Mouse (Mus musculus) MEL (cell line): ENCODE data around the gene Slc25a25. TPM values are rescaled to one million over a fixed set of nuclear protein-coding genes. Genes with fewer than 3 reads are reported as not detected.

ENCODE experiments used
- DNase-seq: peaks from one replicate; pipeline ENCODE4 v3.0.0; 2011; ENCODE audit warnings: low read depth, low spot score
- H3K27ac ChIP-seq: 2 replicates; pipeline ENCODE4 v1.5.1; 2012; ENCODE audit warnings: low read depth, mild to moderate bottlenecking, control low read depth, low read length, moderate library complexity; ENCODE audit not compliant: control insufficient read depth
- H3K27me3 ChIP-seq, 2 experiments: fragments of 150-350 bp in 1 of 2; sonication (generic) in 1 of 2; 2 replicates each; pipeline ENCODE4 v1.6.1; 2012; ENCODE audit warnings: low read length in 2 of 2, mild to moderate bottlenecking in 2 of 2, improper control_type of control experiment in 1 of 2, moderate library complexity in 1 of 2; ENCODE audit not compliant: insufficient read depth in 2 of 2, control insufficient read depth in 1 of 2
- H3K36me3 ChIP-seq, 2 experiments: 2 replicates each; pipeline ENCODE4 v1.6.1; 2012 to 2014; ENCODE audit warnings: low read length in 2 of 2, improper control_type of control experiment in 1 of 2, inconsistent platforms in 1 of 2, mild to moderate bottlenecking in 1 of 2; ENCODE audit not compliant: insufficient read depth in 2 of 2, control insufficient read depth in 1 of 2
- H3K4me1 ChIP-seq, 2 experiments: fragments of 150-350 bp in 1 of 2; sonication (generic) in 1 of 2; 2 replicates each; pipeline ENCODE4 v1.6.1; 2012; ENCODE audit warnings: low read length in 2 of 2, improper control_type of control experiment in 1 of 2, mild to moderate bottlenecking in 1 of 2; ENCODE audit not compliant: insufficient read depth in 2 of 2, control insufficient read depth in 1 of 2
- H3K4me3 ChIP-seq, 2 experiments: fragments of 150-350 bp in 1 of 2; sonication (generic) in 1 of 2; 2 replicates each; pipeline ENCODE4 v1.5.1; 2012; ENCODE audit warnings: low read depth in 2 of 2, low read length in 2 of 2, mild to moderate bottlenecking in 2 of 2, moderate library complexity in 2 of 2, control low read depth in 1 of 2, improper control_type of control experiment in 1 of 2; ENCODE audit not compliant: control insufficient read depth in 1 of 2, insufficient read depth in 1 of 2
- H3K79me2 ChIP-seq: 2 replicates; pipeline ENCODE4 v1.6.1; 2012; ENCODE audit warnings: mild to moderate bottlenecking, low read length, moderate library complexity; ENCODE audit not compliant: control insufficient read depth, poor library complexity, insufficient read depth
- H3K9ac ChIP-seq: 2 replicates; pipeline ENCODE4 v1.6.1; 2012; ENCODE audit warnings: low read depth, mild to moderate bottlenecking, control low read depth, low read length, moderate library complexity; ENCODE audit not compliant: control insufficient read depth, poor library complexity, severe bottlenecking
- H3K9me3 ChIP-seq: fragments of 150-350 bp; sonication (generic); replicated peaks from 2 replicates; pipeline ENCODE4 v1.6.1; 2012; ENCODE audit warnings: mild to moderate bottlenecking, low read length, improper control_type of control experiment, moderate library complexity; ENCODE audit not compliant: insufficient read depth
- BHLHE40 ChIP-seq: IDR thresholded peaks from 2 replicates; pipeline ENCODE4 v1.6.1; 2012; ENCODE audit warnings: low read depth, mild to moderate bottlenecking, inconsistent platforms, low read length, improper control_type of control experiment, borderline replicate concordance
- CHD1 ChIP-seq: IDR thresholded peaks from 2 replicates; pipeline ENCODE4 v1.6.1; 2012; ENCODE audit warnings: low read depth, mild to moderate bottlenecking, inconsistent platforms, low read length, improper control_type of control experiment
- CHD2 ChIP-seq: IDR thresholded peaks from 2 replicates; pipeline ENCODE4 v1.6.1; 2011; ENCODE audit warnings: low read length, improper control_type of control experiment
- CTCF ChIP-seq, 3 experiments: IDR thresholded peaks in 2 of 3; conservative IDR thresholded peaks in 1 of 3; 2 replicates each; pipeline ENCODE4 v1.5.1; 2011 to 2012; ENCODE audit warnings: low read length in 3 of 3, low read depth in 2 of 3, mild to moderate bottlenecking in 2 of 3, improper control_type of control experiment in 1 of 3, inconsistent platforms in 1 of 3, mixed read lengths in 1 of 3, moderate library complexity in 1 of 3; ENCODE audit not compliant: control insufficient read depth in 1 of 3, insufficient read depth in 1 of 3, poor library complexity in 1 of 3, severe bottlenecking in 1 of 3
- E2F4 ChIP-seq: IDR thresholded peaks from 2 replicates; pipeline ENCODE4 v1.6.1; 2011; ENCODE audit warnings: low read depth, low read length, improper control_type of control experiment, borderline replicate concordance
- ELF1 ChIP-seq: IDR thresholded peaks from 2 replicates; pipeline ENCODE4 v1.6.1; 2014; ENCODE audit warnings: low read depth, mild to moderate bottlenecking, inconsistent platforms, low read length, improper control_type of control experiment, moderate library complexity
- EP300 ChIP-seq, 2 experiments: IDR thresholded peaks; 2 replicates each; pipeline ENCODE4 v1.6.1; 2011; ENCODE audit warnings: improper control_type of control experiment in 2 of 2, low read length in 2 of 2, low read depth in 1 of 2, mild to moderate bottlenecking in 1 of 2
- ETS1 ChIP-seq: IDR thresholded peaks from 2 replicates; pipeline ENCODE4 v1.6.1; 2012; ENCODE audit warnings: low read depth, mild to moderate bottlenecking, inconsistent platforms, low read length, improper control_type of control experiment, moderate library complexity
- MAZ ChIP-seq: IDR thresholded peaks from 2 replicates; pipeline ENCODE4 v1.6.1; 2012; ENCODE audit warnings: low read depth, mild to moderate bottlenecking, inconsistent platforms, low read length, improper control_type of control experiment
- NRF1 ChIP-seq: IDR thresholded peaks from 2 replicates; pipeline ENCODE4 v1.6.1; 2014; ENCODE audit warnings: low read depth, mild to moderate bottlenecking, inconsistent platforms, low read length, improper control_type of control experiment, moderate library complexity; ENCODE audit not compliant: poor library complexity, insufficient read depth, severe bottlenecking
- POLR2AphosphoS2 ChIP-seq: IDR thresholded peaks from 2 replicates; pipeline ENCODE4 v1.6.1; 2011; ENCODE audit warnings: low read length, improper control_type of control experiment
- POLR2AphosphoS5 ChIP-seq: IDR thresholded peaks from 2 replicates; pipeline ENCODE4 v1.6.1; 2012; ENCODE audit warnings: low read depth, borderline replicate concordance, mild to moderate bottlenecking, inconsistent platforms, low read length, moderate library complexity, mixed read lengths
- RCOR1 ChIP-seq: IDR thresholded peaks from 2 replicates; pipeline ENCODE4 v1.6.1; 2012; ENCODE audit warnings: low read depth, mild to moderate bottlenecking, inconsistent platforms, low read length, improper control_type of control experiment
- TAL1 ChIP-seq: IDR thresholded peaks from 2 replicates; pipeline ENCODE4 v1.6.1; 2012; ENCODE audit warnings: mild to moderate bottlenecking, inconsistent platforms, low read length, moderate library complexity, mixed read lengths
- TCF12 ChIP-seq: IDR thresholded peaks from 2 replicates; pipeline ENCODE4 v1.6.1; 2014; ENCODE audit warnings: low read depth, mild to moderate bottlenecking, inconsistent platforms, low read length, improper control_type of control experiment, moderate library complexity
- USF1 ChIP-seq: IDR thresholded peaks from 2 replicates; pipeline ENCODE4 v1.6.1; 2014; ENCODE audit warnings: low read depth, mild to moderate bottlenecking, inconsistent platforms, low read length, improper control_type of control experiment, moderate library complexity
- ZKSCAN1 ChIP-seq: IDR thresholded peaks from 2 replicates; pipeline ENCODE4 v1.6.1; 2012; ENCODE audit warnings: low read depth, mild to moderate bottlenecking, inconsistent platforms, low read length, improper control_type of control experiment, moderate library complexity
- ZNF384 ChIP-seq: IDR thresholded peaks from 2 replicates; pipeline ENCODE4 v1.6.1; 2012; ENCODE audit warnings: low read depth, mild to moderate bottlenecking, inconsistent platforms, low read length, improper control_type of control experiment
- polyA plus RNA-seq, 2 experiments: library from polyadenylated mRNA; stranded (reverse) in 1 of 2; unstranded in 1 of 2; fragments of >175 nt in 1 of 2; fragments of >200 nt in 1 of 2; gene quantifications; 2 replicates each; pipeline versions ENCODE4 v1.2.1 to v1.2.4; 2012; ENCODE audit warnings: low replicate concordance in 2 of 2, low read depth in 1 of 2; ENCODE audit not compliant: insufficient read length in 2 of 2, insufficient read depth in 1 of 2, missing spikeins in 1 of 2
- total RNA-seq: library from RNA; depleted of rRNA; stranded (reverse); fragments of 300-350 nt; gene quantifications from 2 replicates; pipeline ENCODE4 v1.2.3, GENCODE M21; 2012

Slc25a25 gene
- total and polyA plus RNA-seq, 3 experiments: 22.3 to 32.5 TPM; not detected in 1

DNA sequence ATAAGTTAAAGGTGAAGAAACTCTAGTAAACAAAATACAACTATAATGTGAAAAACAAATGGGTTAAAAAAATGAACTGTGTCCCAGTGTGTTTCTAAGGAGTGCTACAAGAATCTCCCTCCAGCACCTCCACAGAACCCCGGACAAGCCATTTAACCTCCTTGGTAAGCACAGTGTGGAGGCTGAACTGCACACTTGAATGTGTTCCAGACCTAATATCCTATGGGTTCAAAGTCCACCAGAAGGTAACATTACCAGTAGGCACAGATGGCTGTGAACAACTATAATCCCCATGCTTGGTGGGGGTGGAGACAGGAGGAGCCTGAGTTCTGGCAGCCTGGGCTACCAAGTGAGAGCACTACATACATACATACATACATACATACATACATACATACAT is 10.6 kb downstream of the Slc25a25 start:
- Histone ChIP-seq H3K27me3 (no peaks in the 10 kb centered on the region), H3K4me3 (no peak overlapping the region), H3K27ac (no peak overlapping the region), H3K79me2 (peaks cover 54% of the 10 kb centered on the region), H3K4me1 (peaks cover 2 to 5% of the 10 kb centered on the region in 2 experiments; a peak in 2 of 4 replicates), H3K9me3 (no peaks in the 10 kb centered on the region)
- DNase-seq: no peak
- TF ChIP-seq MAZ: no peak
- no peak for TF ChIP-seq BHLHE40
- no peak for TF ChIP-seq ZNF384
- no peak for TF ChIP-seq ETS1
- TF ChIP-seq USF1: no peak
- no peak for TF ChIP-seq RCOR1
- no peak for TF ChIP-seq CHD2
- TF ChIP-seq CTCF (IDR thresholded peaks at IDR 0.05 in 2 of 3, conservative IDR thresholded peaks at IDR 0.05 in 1 of 3; ENCODE audit: control insufficient read depth in 1 of 3, insufficient read depth in 1 of 3, low read depth in 2 of 3, low read length in 3 of 3, poor library complexity in 1 of 3, severe bottlenecking in 1 of 3): no peak
- TF ChIP-seq TCF12: no peak
- TF ChIP-seq NRF1: no peak
- TF ChIP-seq POLR2AphosphoS2: no peak
- TF ChIP-seq, all 39 proteins: peak for 0
- H3K36me3 ChIP-seq: peaks cover 4 to 10% of the 10 kb centered on the region in 2 experiments
- H3K9ac ChIP-seq: no peak overlapping the region

DNA sequence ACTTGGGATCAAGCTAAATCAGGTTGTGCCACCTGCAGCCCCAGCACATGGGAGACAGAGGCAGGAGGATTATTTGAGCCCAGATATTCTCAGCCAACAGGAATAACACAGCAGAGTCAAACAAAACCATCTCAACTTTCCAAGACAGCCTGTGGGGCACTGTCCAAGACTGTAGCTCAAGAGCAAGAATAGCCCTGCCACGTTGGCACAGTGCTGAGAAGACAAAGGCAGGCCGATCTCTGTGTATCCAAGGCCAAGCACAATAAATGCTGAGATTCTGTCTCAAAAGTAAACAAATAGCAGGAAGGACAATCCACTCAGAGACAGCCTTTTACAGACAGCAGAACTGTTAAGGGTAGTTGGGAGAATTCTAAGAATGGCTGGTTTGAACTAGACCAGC is 11.1 kb downstream of the Slc25a25 start:
- no peak overlapping the region for H3K27ac ChIP-seq
- H3K4me3 ChIP-seq: no peak overlapping the region
- H3K36me3 ChIP-seq: peaks cover 4 to 10% of the 10 kb centered on the region in 2 experiments
- H3K79me2 ChIP-seq: peaks cover 54% of the 10 kb centered on the region
- H3K27me3 ChIP-seq: no peaks in the 10 kb centered on the region
- no peak overlapping the region for H3K9ac ChIP-seq
- H3K9me3 ChIP-seq: no peaks in the 10 kb centered on the region
- TF ChIP-seq EP300 (IDR thresholded peaks at IDR 0.05; ENCODE audit: low read depth in 1 of 2, low read length in 2 of 2): no peak
- TF ChIP-seq CHD1: no peak
- no peak for TF ChIP-seq ELF1
- no peak for TF ChIP-seq E2F4
- TF ChIP-seq, all 39 proteins: peak for 0
- no peak for DNase-seq
- H3K4me1 ChIP-seq: peaks cover 2 to 5% of the 10 kb centered on the region in 2 experiments; a peak in 2 of 4 replicates

DNA sequence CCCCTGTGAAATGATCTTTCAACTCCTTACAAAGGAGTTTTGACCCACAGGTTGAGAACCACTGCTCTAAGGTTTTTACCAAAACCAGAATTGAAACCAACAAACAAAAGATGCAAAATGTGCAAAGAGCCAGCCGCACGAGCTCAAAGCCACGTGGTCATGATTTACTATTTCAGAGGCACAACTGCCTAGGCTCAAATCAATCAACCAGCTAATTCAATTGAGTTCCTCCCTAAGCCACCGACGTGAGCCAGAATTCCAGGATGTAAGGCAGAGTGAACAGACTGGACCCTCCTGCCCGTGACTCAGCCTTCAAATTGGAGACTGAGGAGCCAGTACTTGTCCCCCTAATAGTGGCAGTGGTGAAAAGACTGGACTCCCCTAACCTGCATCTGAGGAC is 12.1 kb downstream of the Slc25a25 start:
- Histone ChIP-seq H3K36me3 (peaks cover under 1% of the 10 kb centered on the region in 2 experiments; a peak in 2 of 4 replicates), H3K27me3 (no peaks in the 10 kb centered on the region), H3K9ac (no peak overlapping the region), H3K9me3 (no peaks in the 10 kb centered on the region), H3K4me3 (no peak overlapping the region), H3K27ac (no peak overlapping the region), H3K4me1 (peaks cover 0 to under 1% of the 10 kb centered on the region in 2 experiments; a peak in 1 of 4 replicates), H3K79me2 (peaks cover 52% of the 10 kb centered on the region)
- no peak for TF ChIP-seq POLR2AphosphoS5
- no peak for TF ChIP-seq TAL1
- no peak for TF ChIP-seq ZKSCAN1
- no peak for DNase-seq
